Mouse (Mus musculus) ES-E14 (cell line): ENCODE measurements around the gene Fgf18. TPM values are rescaled to one million over a fixed set of nuclear protein-coding genes. Genes with fewer than 3 reads are reported as not detected.

Experiments used
- DNase-seq: peaks from one replicate; pipeline ENCODE4 v3.0.0-alpha.2; 2013; ENCODE audit warnings: low read depth, low spot score
- H3K27ac ChIP-seq: 2 replicates; pipeline ENCODE4 v1.5.1; 2012; ENCODE audit warnings: low read depth, mild to moderate bottlenecking, low read length, moderate library complexity, mixed read lengths; ENCODE audit not compliant: poor library complexity, insufficient read depth, severe bottlenecking
- H3K36me3 ChIP-seq: 2 replicates; pipeline ENCODE4 v1.6.1; 2012; ENCODE audit warnings: mild to moderate bottlenecking, low read length, moderate library complexity, mixed read lengths; ENCODE audit not compliant: control insufficient read depth, poor library complexity, insufficient read depth, severe bottlenecking
- H3K4me1 ChIP-seq, 2 experiments: fragments of 150-350 bp in 1 of 2; sonication (generic) in 1 of 2; 2 replicates each; pipeline ENCODE4 v1.6.1; 2012; ENCODE audit warnings: low read length in 2 of 2, mild to moderate bottlenecking in 1 of 2, mixed read lengths in 1 of 2; ENCODE audit not compliant: control insufficient read depth in 2 of 2, insufficient read depth in 2 of 2, poor library complexity in 1 of 2
- H3K4me3 ChIP-seq, 2 experiments: fragments of 150-350 bp in 1 of 2; sonication (generic) in 1 of 2; 2 replicates each; pipeline ENCODE4 v1.5.1; 2012; ENCODE audit warnings: low read length in 2 of 2, low read depth in 1 of 2, mild to moderate bottlenecking in 1 of 2, mixed read lengths in 1 of 2; ENCODE audit not compliant: insufficient read depth in 1 of 2, poor library complexity in 1 of 2, severe bottlenecking in 1 of 2
- H3K9ac ChIP-seq: 2 replicates; pipeline ENCODE4 v1.6.1; 2012; ENCODE audit warnings: low read depth, mild to moderate bottlenecking, low read length, mixed read lengths; ENCODE audit not compliant: poor library complexity, insufficient read depth, severe bottlenecking
- H3K9me3 ChIP-seq: fragments of 150-350 bp; sonication (generic); 2 replicates; pipeline ENCODE4 v1.6.1; 2012; ENCODE audit warnings: low read depth, mild to moderate bottlenecking, low read length; ENCODE audit not compliant: control insufficient read depth, insufficient read depth
- CHD2 ChIP-seq: IDR thresholded peaks from 2 replicates; pipeline ENCODE4 v1.6.1; 2014; ENCODE audit warnings: mild to moderate bottlenecking, low read depth, low read length, inconsistent platforms
- HCFC1 ChIP-seq: IDR thresholded peaks from 2 replicates; pipeline ENCODE4 v1.6.1; 2012; ENCODE audit warnings: low read length, inconsistent platforms, borderline replicate concordance; ENCODE audit not compliant: insufficient read depth
- MAFK ChIP-seq: IDR thresholded peaks from 2 replicates; pipeline ENCODE4 v1.6.1; 2014; ENCODE audit warnings: mild to moderate bottlenecking, low read depth, low read length, inconsistent platforms; ENCODE audit not compliant: insufficient read depth
- ZC3H11A ChIP-seq: IDR thresholded peaks from 2 replicates; pipeline ENCODE4 v1.6.1; 2012; ENCODE audit warnings: low read depth, mild to moderate bottlenecking, inconsistent platforms, low read length, borderline replicate concordance
- ZNF384 ChIP-seq: IDR thresholded peaks from 2 replicates; pipeline ENCODE4 v1.6.1; 2012; ENCODE audit warnings: low read depth, low read length, inconsistent platforms
- in situ Hi-C, 2 experiments: fragments of 600-800 bp; cut with MboI; formaldehyde crosslinking; loops; one replicate each; pipeline ENCODE4 v1.15.1; 2025; ENCODE audit warnings: low sequenced_read_pairs in 2 of 2, inconsistent platforms in 1 of 2; ENCODE audit not compliant: unreplicated experiment in 2 of 2
- total RNA-seq: library from RNA; depleted of rRNA; stranded (reverse); fragments of 300-350 nt; gene quantifications from 2 replicates; pipeline ENCODE4 v1.2.3, GENCODE M21; 2012; rRNA removed

Fgf18 gene
- total RNA-seq, 1 experiment, result 1.6 TPM

- Histone ChIP-seq H3K36me3 (no peaks in the 10 kb centered on the region), H3K4me1 (peaks cover 3 to 5% of the 10 kb centered on the region in 2 experiments; a peak in 1 of 4 replicates), H3K9me3 (no peaks in the 10 kb centered on the region), H3K4me3 (no peak overlapping the region), H3K9ac (no peak overlapping the region), H3K27ac (no peak overlapping the region)
- no peak for TF ChIP-seq ZNF384
- TF ChIP-seq CHD2, result no peak
- no peak for TF ChIP-seq MAFK
- no peak for TF ChIP-seq HCFC1
- no peak for TF ChIP-seq ZC3H11A
- DNase-seq, result no peak
- in situ Hi-C loops, result no loop called here
These were observed 69.2 kb downstream of the Fgf18 start for GRCm38 (mm10) chr11:33078036-33078435.

- Histone ChIP-seq H3K27ac (no peak overlapping the region), H3K4me3 (no peak overlapping the region), H3K9me3 (no peaks in the 10 kb centered on the region), H3K36me3 (no peaks in the 10 kb centered on the region), H3K9ac (no peak overlapping the region), H3K4me1 (0 out of 4 replicates have a peak, but pooled peaks cover 2 to 5% of the 10 kb centered on the region in 2 experiments)
- no peak for DNase-seq
- in situ Hi-C loops, result no loop called here
- TF ChIP-seq ZNF384, result no peak
- no peak for TF ChIP-seq HCFC1
These were observed 71.9 kb downstream of the Fgf18 start for GRCm38 (mm10) chr11:33075293-33075692.

- no peaks in the 10 kb centered on the region for H3K36me3 ChIP-seq
- in situ Hi-C loops, result no loop called here
- H3K9me3 ChIP-seq, result no peaks in the 10 kb centered on the region
- 0 out of 4 replicates have a peak, but pooled peaks cover 0 to 5% of the 10 kb centered on the region in 2 experiments for H3K4me1 ChIP-seq
- H3K9ac ChIP-seq, result no peak overlapping the region
- no peak for TF ChIP-seq ZNF384
- no peak for TF ChIP-seq HCFC1
- no peak for TF ChIP-seq ZC3H11A
- no peak for TF ChIP-seq MAFK
- no peak for TF ChIP-seq CHD2
- no peak for DNase-seq
- H3K27ac ChIP-seq, result no peak overlapping the region
- H3K4me3 ChIP-seq, result no peak overlapping the region
These were observed 72.7 kb downstream of the Fgf18 start for GRCm38 (mm10) chr11:33074541-33074940.

GRCm38 (mm10) chr11:33071358-33071922 is 75.8 kb downstream of the Fgf18 start:
- Histone ChIP-seq H3K9ac (no peak overlapping the region), H3K36me3 (no peaks in the 10 kb centered on the region), H3K27ac (no peak overlapping the region), H3K9me3 (no peaks in the 10 kb centered on the region), H3K4me3 (no peak overlapping the region), H3K4me1 (no peaks in the 10 kb centered on the region)
- no peak for DNase-seq
- in situ Hi-C loops, result no loop called here
- TF ChIP-seq ZNF384 (no peak), ZC3H11A (no peak), CHD2 (no peak), HCFC1 (no peak)

GRCm38 (mm10) chr11:33070520-33070919 is 76.7 kb downstream of the Fgf18 start:
- no peak for TF ChIP-seq MAFK
- TF ChIP-seq ZC3H11A, result no peak
- TF ChIP-seq ZNF384, result no peak
- no peak for TF ChIP-seq CHD2
- TF ChIP-seq HCFC1, result no peak
- H3K27ac ChIP-seq, result no peak overlapping the region
- H3K36me3 ChIP-seq, result no peaks in the 10 kb centered on the region
- in situ Hi-C loops, result no loop called here
- no peak for DNase-seq
- no peaks in the 10 kb centered on the region for H3K9me3 ChIP-seq
- no peak overlapping the region for H3K9ac ChIP-seq
- H3K4me1 ChIP-seq, result no peaks in the 10 kb centered on the region
- no peak overlapping the region for H3K4me3 ChIP-seq

Other genes starting within 250 kb of the Fgf18 start
- 1,823 and 2,502 TPM in 2 replicates for gene Npm1, start 15.8 kb upstream of the Fgf18 start, total RNA-seq
- gene Tlx3, start 56.2 kb upstream of the Fgf18 start, total RNA-seq, result 0.48 and 0.54 TPM in 2 replicates
- 3.3 and 4.3 TPM in 2 replicates for gene Gm12117, start 129.3 kb upstream of the Fgf18 start, total RNA-seq